Mouse (Mus musculus) embryonic facial prominence, embryonic 11.5 days (tissue): ENCODE results near the gene Tubb4b. TPM values are rescaled to one million over a fixed set of nuclear protein-coding genes. Genes with fewer than 3 reads are reported as not detected.

ENCODE experiments used
- ATAC-seq: fragments of 200-750 bp; cut with Nextera tagmentation; replicated peaks from 2 replicates; pipeline ENCODE4 v1.8.0; 2017; ENCODE audit warnings: low read depth; ENCODE audit not compliant: insufficient number of reproducible peaks, low FRiP score, low TSS enrichment
- DNase-seq: peaks from one replicate; pipeline ENCODE4 v3.0.0-alpha.2; 2015; ENCODE audit warnings: low spot score
- H3K27ac ChIP-seq: fragments of 300-500 bp; sonication (generic); replicated peaks from 2 replicates; pipeline ENCODE4 v1.5.1; 2014; ENCODE audit warnings: mild to moderate bottlenecking, low read depth, low read length, control low read depth
- H3K27me3 ChIP-seq: fragments of 300-500 bp; sonication (generic); 2 replicates; pipeline ENCODE4 v1.6.1; 2014; ENCODE audit warnings: mild to moderate bottlenecking, low read length, moderate library complexity, mixed read lengths; ENCODE audit not compliant: control insufficient read depth, insufficient read depth
- H3K36me3 ChIP-seq: fragments of 300-500 bp; sonication (generic); replicated peaks from 2 replicates; pipeline ENCODE4 v1.6.1; 2014; ENCODE audit warnings: low read depth, mild to moderate bottlenecking, low read length, moderate library complexity, mixed read lengths; ENCODE audit not compliant: control insufficient read depth, insufficient read depth
- H3K4me1 ChIP-seq: fragments of 300-500 bp; sonication (generic); 2 replicates; pipeline ENCODE4 v1.6.1; 2014; ENCODE audit warnings: low read length, mixed read lengths; ENCODE audit not compliant: control insufficient read depth, insufficient read depth
- H3K4me2 ChIP-seq: fragments of 300-500 bp; sonication (generic); 2 replicates; pipeline ENCODE4 v1.6.1; 2014; ENCODE audit warnings: low read depth, mild to moderate bottlenecking, control low read depth, low read length, moderate library complexity
- H3K4me3 ChIP-seq: fragments of 300-500 bp; sonication (generic); 2 replicates; pipeline ENCODE4 v1.5.1; 2014; ENCODE audit warnings: low read depth, low read length, control low read depth
- H3K9ac ChIP-seq: fragments of 300-500 bp; sonication (generic); replicated peaks from 2 replicates; pipeline ENCODE4 v1.6.1; 2014; ENCODE audit warnings: mild to moderate bottlenecking, control low read depth, low read length
- H3K9me3 ChIP-seq: fragments of 300-500 bp; sonication (generic); replicated peaks from 2 replicates; pipeline ENCODE4 v1.6.1; 2016; ENCODE audit warnings: mild to moderate bottlenecking, low read length, inconsistent platforms, mixed read lengths; ENCODE audit not compliant: control insufficient read depth
- WGBS: fragments of 180-500 bp; shearing (Covaris S2); extraction: QIAGEN DNeasy Blood & Tissue Kit; methylation state at CpG from one replicate; pipeline ENCODE4 v1.1.7; 2014; 5-methylcytosine and 5-hydroxymethylcytosine counted together
- polyA plus RNA-seq: library from polyadenylated mRNA; unstranded; fragments of >200 nt; fragmentation: Nextera tagmentation; extraction: Ambion mirVana; gene quantifications from 2 replicates; pipeline ENCODE4 v1.2.1, GENCODE M21; 2014

The Tubb4b gene
- polyA plus RNA-seq, 1 experiment from 2014 or later: 456 TPM

GRCm38 (mm10) chr2:25176573-25176972 is 47.9 kb downstream of the Tubb4b start:
- H3K9me3 ChIP-seq: no peaks in the 10 kb centered on the region
- peaks cover 27% of the 10 kb centered on the region for H3K27me3 ChIP-seq
- H3K36me3 ChIP-seq: no peaks in the 10 kb centered on the region
- 60% methylated on average over 6 of the region's 6 CpGs for WGBS
- no peak overlapping the region for H3K4me3 ChIP-seq
- ATAC-seq (no peak), DNase-seq (no peak)
- H3K4me2 ChIP-seq: no peak overlapping the region; the same call in 1 of the 2 replicates
- H3K9ac ChIP-seq: no peak overlapping the region
- peaks cover 10% of the 10 kb centered on the region for H3K4me1 ChIP-seq
- no peak overlapping the region for H3K27ac ChIP-seq

DNA sequence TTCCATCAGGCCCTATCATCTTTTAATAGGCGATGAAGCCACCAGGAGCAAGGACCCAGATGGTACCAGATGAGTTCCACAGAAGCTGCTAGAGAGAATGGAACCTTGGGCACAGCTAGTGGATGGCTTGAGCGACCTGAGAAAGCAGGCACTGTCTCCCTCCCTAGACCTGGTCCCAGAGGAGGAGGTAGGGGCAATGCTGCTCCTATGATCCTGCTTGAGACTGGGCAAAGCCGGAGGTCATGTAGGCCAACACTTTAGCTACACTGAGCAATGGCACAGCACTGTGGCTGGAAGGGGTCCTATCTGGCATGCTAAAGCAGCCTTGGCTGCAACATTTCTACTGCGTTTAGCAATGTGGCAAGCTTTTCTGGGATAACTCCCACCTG is 48.8 kb downstream of the Tubb4b start:
- DNase-seq: no peak
- H3K4me2 ChIP-seq: no peak overlapping the region
- WGBS: 78% methylated on average over 4 of the region's 4 CpGs
- H3K9me3 ChIP-seq: no peaks in the 10 kb centered on the region
- H3K9ac ChIP-seq: no peak overlapping the region
- ATAC-seq: no peak
- no peak overlapping the region for H3K27ac ChIP-seq
- no peak overlapping the region for H3K4me3 ChIP-seq
- H3K4me1 ChIP-seq: peaks cover 10% of the 10 kb centered on the region
- peaks cover 18% of the 10 kb centered on the region for H3K27me3 ChIP-seq
- no peaks in the 10 kb centered on the region for H3K36me3 ChIP-seq

GRCm38 (mm10) chr2:25174866-25175689 is 49.4 kb downstream of the Tubb4b start:
- H3K27ac ChIP-seq: no peak overlapping the region
- no peaks in the 10 kb centered on the region for H3K36me3 ChIP-seq
- H3K9me3 ChIP-seq: no peaks in the 10 kb centered on the region
- no peak overlapping the region for H3K4me3 ChIP-seq
- peaks cover 12% of the 10 kb centered on the region for H3K27me3 ChIP-seq
- H3K9ac ChIP-seq: no peak overlapping the region
- H3K4me1 ChIP-seq: peaks cover 10% of the 10 kb centered on the region
- H3K4me2 ChIP-seq: no peak overlapping the region
- DNase-seq (no peak), ATAC-seq (no peak)
- 47% methylated on average over 7 of the region's 7 CpGs for WGBS

DNA sequence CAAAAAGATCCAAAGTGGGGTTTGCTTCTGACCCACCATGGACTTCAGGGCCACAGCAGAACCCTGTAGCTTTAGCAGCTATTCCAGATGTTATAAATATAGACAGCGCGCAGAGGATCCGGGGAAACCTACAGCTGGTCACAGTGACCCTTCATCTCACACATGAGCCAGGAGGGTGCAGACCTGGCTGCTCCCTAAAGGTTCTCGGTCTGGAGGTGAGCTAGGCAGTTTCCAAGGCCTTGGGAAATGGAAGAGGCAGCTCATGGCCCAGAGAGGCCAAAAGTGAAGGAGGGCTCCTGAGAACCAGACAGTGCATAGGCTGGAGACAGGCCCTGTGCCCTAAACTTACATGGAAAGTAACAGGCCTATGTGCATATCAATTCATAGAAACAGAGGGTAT is 50.7 kb downstream of the Tubb4b start:
- 88% methylated on average over 4 of the region's 4 CpGs for WGBS
- Histone ChIP-seq H3K4me1 (peaks cover 10% of the 10 kb centered on the region), H3K4me2 (no peak overlapping the region), H3K9ac (no peak overlapping the region), H3K27ac (no peak overlapping the region), H3K27me3 (peaks cover 4% of the 10 kb centered on the region; the same call in 1 of the 2 replicates), H3K36me3 (no peaks in the 10 kb centered on the region), H3K9me3 (no peaks in the 10 kb centered on the region), H3K4me3 (no peak overlapping the region)
- ATAC-seq (no peak), DNase-seq (no peak)

DNA sequence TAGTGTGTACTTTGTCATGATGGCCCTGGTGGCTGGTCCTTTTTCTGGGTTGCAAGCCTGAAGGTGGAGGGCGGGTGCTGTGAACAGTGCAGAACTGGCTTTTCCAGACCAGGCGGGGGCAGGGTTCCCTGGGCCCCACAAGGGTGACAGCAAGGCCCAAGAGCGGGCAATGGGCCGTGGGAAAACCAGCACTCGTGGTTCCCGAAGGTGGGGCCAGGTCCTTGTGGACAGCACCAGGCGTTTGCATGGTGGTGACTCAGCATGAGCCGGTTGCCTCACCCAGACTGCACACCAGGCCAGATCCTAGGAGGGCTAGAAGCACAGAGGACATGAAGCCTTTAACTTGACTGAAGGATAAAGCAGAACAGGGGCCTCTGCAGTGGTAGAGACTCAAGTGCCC is 51.9 kb downstream of the Tubb4b start:
- DNase-seq (no peak), ATAC-seq (no peak)
- H3K27ac ChIP-seq: no peak overlapping the region
- peaks cover 7% of the 10 kb centered on the region for H3K4me1 ChIP-seq
- no peak overlapping the region for H3K9ac ChIP-seq
- H3K27me3 ChIP-seq: peaks cover 4% of the 10 kb centered on the region; the same call in 1 of the 2 replicates
- no peaks in the 10 kb centered on the region for H3K9me3 ChIP-seq
- 73% methylated on average over 8 of the region's 8 CpGs for WGBS
- no peaks in the 10 kb centered on the region for H3K36me3 ChIP-seq
- H3K4me2 ChIP-seq: no peak overlapping the region
- H3K4me3 ChIP-seq: no peak overlapping the region

Other genes starting within 250 kb of the Tubb4b start
- 153 and 163 TPM in 2 replicates for gene Mrpl41, start 249.6 kb downstream of the Tubb4b start, polyA plus RNA-seq
- 4.7 and 6.2 TPM in 2 replicates for gene Pnpla7, start 248.7 kb downstream of the Tubb4b start, polyA plus RNA-seq
- 29.5 and 36.2 TPM in 2 replicates for gene Nsmf, start 170.3 kb downstream of the Tubb4b start, polyA plus RNA-seq
- not detected in 2 replicates for gene Entpd8, start 144.4 kb downstream of the Tubb4b start, polyA plus RNA-seq
- gene Noxa1, start 129.6 kb downstream of the Tubb4b start, polyA plus RNA-seq: 0.13 TPM in 1 of 2 replicates, not detected in the other
- 16.8 and 17.0 TPM in 2 replicates for gene Nrarp, start 43.9 kb downstream of the Tubb4b start, polyA plus RNA-seq
- gene Tor4a, start 27.8 kb downstream of the Tubb4b start, polyA plus RNA-seq: 1.9 and 2.6 TPM in 2 replicates
- gene Nelfb, start 13.2 kb downstream of the Tubb4b start, polyA plus RNA-seq: 90.5 and 92.2 TPM in 2 replicates
- gene Stpg3, start 10.1 kb downstream of the Tubb4b start, polyA plus RNA-seq: not detected in 2 replicates
- 1.4 TPM in 1 of 2 replicates, not detected in the other for gene Fam166a, start 6.0 kb downstream of the Tubb4b start, polyA plus RNA-seq
- not detected in 2 replicates for gene Slc34a3, start 9.7 kb upstream of the Tubb4b start, polyA plus RNA-seq
- not detected in 2 replicates for gene Rnf224, start 12.1 kb upstream of the Tubb4b start, polyA plus RNA-seq
- gene Rnf208, start 17.6 kb upstream of the Tubb4b start, polyA plus RNA-seq: 7.4 and 10.4 TPM in 2 replicates
- gene Cysrt1, start 17.8 kb upstream of the Tubb4b start, polyA plus RNA-seq: 0.50 TPM in 1 of 2 replicates, not detected in the other
- gene AL732309.1, start 22.2 kb upstream of the Tubb4b start, polyA plus RNA-seq: 3.3 and 4.2 TPM in 2 replicates
- 12.8 and 13.3 TPM in 2 replicates for gene Tmem203, start 30.7 kb upstream of the Tubb4b start, polyA plus RNA-seq
- gene Tprn, start 37.9 kb upstream of the Tubb4b start, polyA plus RNA-seq: 4.3 and 4.9 TPM in 2 replicates
- gene Ssna1, start 47.7 kb upstream of the Tubb4b start, polyA plus RNA-seq: 253 and 254 TPM in 2 replicates
- 111 and 113 TPM in 2 replicates for gene Anapc2, start 47.8 kb upstream of the Tubb4b start, polyA plus RNA-seq
- not detected in 2 replicates for gene Tmem210, start 63.4 kb upstream of the Tubb4b start, polyA plus RNA-seq
- gene Lrrc26, start 65.2 kb upstream of the Tubb4b start, polyA plus RNA-seq: not detected in 2 replicates
- gene Grin1, start 94.5 kb upstream of the Tubb4b start, polyA plus RNA-seq: 1.6 TPM in 2 replicates
- 87.2 and 92.7 TPM in 2 replicates for gene Man1b1, start 107.6 kb upstream of the Tubb4b start, polyA plus RNA-seq
- 18.2 and 19.1 TPM in 2 replicates for gene Dpp7, start 131.7 kb upstream of the Tubb4b start, polyA plus RNA-seq
- 5.2 and 8.9 TPM in 2 replicates for gene Uap1l1, start 141.0 kb upstream of the Tubb4b start, polyA plus RNA-seq
- gene Sapcd2, start 147.6 kb upstream of the Tubb4b start, polyA plus RNA-seq: 39.1 and 43.2 TPM in 2 replicates
- gene Entpd2, start 171.2 kb upstream of the Tubb4b start, polyA plus RNA-seq: 0.10 and 0.28 TPM in 2 replicates
- 26.8 and 38.0 TPM in 2 replicates for gene Npdc1, start 174.6 kb upstream of the Tubb4b start, polyA plus RNA-seq
- gene Fut7, start 198.6 kb upstream of the Tubb4b start, polyA plus RNA-seq: not detected in 2 replicates
- gene Abca2, start 204.0 kb upstream of the Tubb4b start, polyA plus RNA-seq: 2.2 TPM in 2 replicates
- gene Clic3, start 232.1 kb upstream of the Tubb4b start, polyA plus RNA-seq: 0.71 TPM in 1 of 2 replicates, not detected in the other
- 12.4 and 14.3 TPM in 2 replicates for gene Paxx, start 236.4 kb upstream of the Tubb4b start, polyA plus RNA-seq
- 0.26 and 0.28 TPM in 2 replicates for gene Ptgds, start 245.3 kb upstream of the Tubb4b start, polyA plus RNA-seq